Mouse (Mus musculus): ENCODE data around the gene Rps6kb1.

DNA sequence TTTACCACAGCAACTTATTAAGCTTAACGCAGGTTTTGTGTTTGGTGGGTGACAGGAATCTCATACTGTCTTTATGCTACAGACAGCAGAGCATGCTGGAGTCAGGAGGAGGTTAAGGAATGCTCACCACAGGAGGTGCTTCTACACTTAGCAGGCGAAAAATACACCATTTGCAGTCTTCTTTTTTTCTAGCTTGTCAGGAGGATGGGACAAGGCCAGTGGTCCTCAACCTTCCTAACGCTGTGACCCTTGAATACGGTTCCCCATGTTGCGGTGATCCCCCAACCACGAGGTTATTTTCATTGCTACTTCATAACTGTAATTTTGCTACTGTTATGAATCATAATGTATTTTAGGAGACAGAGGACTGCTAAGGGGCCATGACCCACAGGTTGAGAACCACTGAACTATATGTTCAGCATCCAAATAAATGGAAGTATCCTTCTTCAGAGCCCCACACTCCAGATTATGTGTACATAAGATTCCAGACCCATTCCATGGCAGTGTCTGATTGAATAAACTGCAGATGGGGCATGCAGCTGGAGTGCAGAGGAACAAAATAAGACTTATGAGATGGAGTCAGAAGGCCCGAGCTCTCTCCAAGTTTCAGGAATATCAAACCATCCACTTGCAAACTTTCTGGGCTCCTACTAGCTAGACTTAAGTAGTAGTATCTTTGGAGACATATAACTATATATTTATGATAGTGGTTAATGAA, 38.1 kb upstream of the Rps6kb1 start:
- no peak for TF ChIP-seq CTCF (IDR thresholded peaks at IDR 0.05; ENCODE audit: control insufficient read depth, insufficient read depth, insufficient read length)
- no peak for TF ChIP-seq USF1 (IDR thresholded peaks at IDR 0.05; ENCODE audit: low read depth)
- TF ChIP-seq MAX (IDR thresholded peaks at IDR 0.05), result peak; percentile 27
- no peak for TF ChIP-seq FOSL1 (IDR thresholded peaks at IDR 0.05; ENCODE audit: insufficient read depth, low read length, poor library complexity, severe bottlenecking)
- no peak for TF ChIP-seq MYOG (IDR thresholded peaks at IDR 0.05; ENCODE audit: control insufficient read depth, extremely low read depth, insufficient read length)
- TF ChIP-seq CEBPB (IDR thresholded peaks at IDR 0.05; ENCODE audit: low read depth), result no peak
